Mouse (Mus musculus) NIH3T3 (cell line): ENCODE measurements at regions not wholly inside any gene's neighbourhood (a gene's known extent, or its start where the extent isn't known, plus 50 kb on each side); places are given as distances from the start of the nearest gene placed in this dataset.
A peak's percentile ranks its signal among the peaks of the same experiment; 100 is the strongest.

Experiments used
- DNase-seq: peaks from one replicate; pipeline ENCODE4 v3.0.0-alpha.2; 2012; ENCODE audit warnings: low read depth

- no peak for DNase-seq
These were observed 227.3 kb upstream of the Krr1 start for GRCm38 (mm10) chr10:111745116-111745515.

GRCm38 (mm10) chr10:111746067-111746878, 226.2 kb upstream of the Krr1 start:
- no peak for DNase-seq

- DNase-seq: no peak
These were observed 225.5 kb upstream of the Krr1 start for GRCm38 (mm10) chr10:111746879-111747477.

GRCm38 (mm10) chr10:111748482-111748881, 224.0 kb upstream of the Krr1 start:
- DNase-seq: peak; percentile 61

- DNase-seq: no peak
These were observed 218.8 kb upstream of the Krr1 start for GRCm38 (mm10) chr10:111753646-111754045.

- DNase-seq: no peak
These were observed 216.5 kb upstream of the Krr1 start for GRCm38 (mm10) chr10:111755964-111756363.

- DNase-seq: no peak
These were observed 215.9 kb upstream of the Krr1 start for GRCm38 (mm10) chr10:111756528-111756927.

GRCm38 (mm10) chr10:111757689-111758088, 214.8 kb upstream of the Krr1 start:
- no peak for DNase-seq

GRCm38 (mm10) chr10:111759505-111759904, 213.0 kb upstream of the Krr1 start:
- no peak for DNase-seq

GRCm38 (mm10) chr10:111762751-111763528, 209.5 kb upstream of the Krr1 start:
- no peak for DNase-seq

- DNase-seq: peak; percentile 78
These were observed 205.3 kb upstream of the Krr1 start for GRCm38 (mm10) chr10:111767011-111767720.

GRCm38 (mm10) chr10:111767813-111768455, 204.5 kb upstream of the Krr1 start:
- DNase-seq: no peak

- peak; percentile 50 for DNase-seq
These were observed 202.9 kb upstream of the Krr1 start for GRCm38 (mm10) chr10:111769486-111770002.

GRCm38 (mm10) chr10:111770027-111770426, 202.4 kb upstream of the Krr1 start:
- DNase-seq: peak; percentile 63

GRCm38 (mm10) chr10:111771010-111771409, 201.5 kb upstream of the Krr1 start:
- no peak for DNase-seq

- peak; percentile 79 for DNase-seq
These were observed 194.9 kb upstream of the Krr1 start for GRCm38 (mm10) chr10:111777559-111777958.

- peak; percentile 79 for DNase-seq
These were observed 194.4 kb upstream of the Krr1 start for GRCm38 (mm10) chr10:111778111-111778510.

GRCm38 (mm10) chr10:111779956-111780355, 192.5 kb upstream of the Krr1 start:
- DNase-seq: no peak

GRCm38 (mm10) chr10:111782195-111782810, 190.2 kb upstream of the Krr1 start:
- no peak for DNase-seq

- DNase-seq: no peak
These were observed 189.0 kb upstream of the Krr1 start for GRCm38 (mm10) chr10:111783496-111783895.
